Mouse (Mus musculus): ENCODE measurements around the gene Cdcp2.

Cdcp2 gene

DNA sequence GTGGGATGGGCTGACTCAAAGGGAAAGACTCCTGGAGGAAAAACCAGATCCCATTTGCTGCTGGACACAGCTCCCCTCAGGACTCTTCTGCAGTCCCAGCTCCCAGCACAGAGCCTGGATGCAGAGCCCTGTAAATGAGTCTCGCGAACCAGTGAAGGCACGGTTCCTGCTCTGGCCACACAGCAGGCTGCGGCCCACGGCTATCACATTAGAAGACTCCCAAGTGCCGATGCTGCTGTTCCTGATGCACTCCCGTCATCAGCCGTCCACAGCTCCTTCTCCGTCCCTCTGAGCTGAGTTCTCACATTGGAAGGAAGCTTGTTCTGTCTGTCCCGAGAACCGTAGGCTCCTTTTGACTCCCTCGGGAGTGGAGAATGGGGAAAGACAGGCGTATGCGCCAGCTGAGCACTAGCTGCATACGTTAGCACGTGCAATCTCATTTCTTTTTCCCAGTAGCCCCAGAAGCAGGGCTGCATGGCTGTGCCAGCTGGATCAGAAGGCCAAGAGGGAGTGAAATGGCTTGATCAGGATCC, at the start of gene Cdcp2:
Cdcp2 (plus strand) TSS at position 51 of the 533 bp plus-strand sequence.
- no peak for DNase-seq (ENCODE audit: low spot score in 2 of 2)

DNA sequence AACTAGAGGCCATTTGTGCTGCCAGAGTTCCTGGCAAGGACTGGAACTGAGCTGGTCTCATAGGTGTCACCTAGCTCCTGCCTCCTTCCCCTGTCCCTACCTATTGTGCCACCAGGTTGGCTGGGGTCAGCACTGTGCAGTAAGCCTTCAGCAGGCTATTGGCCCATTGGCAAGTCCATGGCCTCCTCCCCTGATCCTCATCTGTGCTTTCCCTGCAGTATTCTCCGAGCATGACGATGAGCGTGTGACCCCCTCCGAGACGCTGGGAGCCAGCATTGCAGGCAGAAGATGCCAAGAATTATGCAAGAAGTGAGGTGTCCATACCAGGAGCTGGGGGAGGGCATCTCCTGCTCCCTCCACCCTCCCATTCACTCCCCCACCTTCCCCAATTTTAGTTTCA, 48.9 kb upstream of the Cdcp2 start:
- DNase-seq (ENCODE audit: low spot score in 2 of 2) = no peak

DNA sequence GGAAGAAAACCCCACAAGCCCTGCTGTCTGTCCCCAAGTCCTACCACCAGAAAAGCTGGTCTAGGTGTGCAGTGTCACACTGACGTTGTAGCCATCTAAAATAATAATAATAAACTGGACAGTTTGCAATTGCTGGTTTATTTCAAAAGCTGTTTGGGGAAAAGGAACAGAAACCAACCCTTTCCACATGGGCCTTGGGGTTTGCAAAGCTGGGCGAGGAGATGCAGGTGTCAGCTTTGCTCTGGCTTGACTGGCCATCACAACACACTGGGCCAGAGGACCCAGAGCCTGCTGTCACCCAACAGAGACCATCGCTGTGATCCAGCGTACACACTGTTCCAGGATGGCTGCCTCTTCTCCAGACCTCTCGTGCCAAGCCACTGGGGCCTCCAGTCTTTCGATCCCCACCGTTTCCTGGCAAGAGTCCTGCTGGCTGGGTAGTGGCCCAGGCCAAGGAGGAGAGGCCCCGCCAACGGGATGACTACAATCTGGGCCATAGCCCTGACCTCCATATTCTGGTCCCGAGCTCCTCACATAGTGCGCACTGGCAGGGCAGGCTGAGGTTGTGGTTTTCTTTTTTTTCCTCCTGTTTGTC, 48.0 kb upstream of the Cdcp2 start:
- no peak for DNase-seq (ENCODE audit: low spot score in 2 of 2)

DNA sequence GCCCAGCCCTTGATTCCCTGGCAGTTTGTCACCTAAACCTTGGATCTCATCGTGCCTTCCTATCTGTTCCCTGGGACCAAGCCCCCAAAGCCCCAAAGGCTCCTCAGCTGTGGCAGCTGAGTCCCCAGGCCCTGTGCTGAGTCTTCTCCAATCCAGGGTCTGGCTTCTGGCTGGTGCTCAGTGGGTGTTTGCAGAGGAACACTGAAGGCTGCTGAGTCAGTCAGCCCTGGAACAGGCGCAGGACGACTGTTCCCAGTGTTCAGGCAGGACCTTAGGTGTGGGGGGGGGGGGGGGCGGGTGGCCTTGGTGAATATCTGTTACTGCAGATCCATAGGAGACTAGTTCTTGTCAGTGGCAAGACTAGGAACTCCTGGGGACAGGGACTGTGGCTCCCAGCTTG, 44.8 kb upstream of the Cdcp2 start:
- DNase-seq (ENCODE audit: low spot score in 2 of 2) = no peak

DNA sequence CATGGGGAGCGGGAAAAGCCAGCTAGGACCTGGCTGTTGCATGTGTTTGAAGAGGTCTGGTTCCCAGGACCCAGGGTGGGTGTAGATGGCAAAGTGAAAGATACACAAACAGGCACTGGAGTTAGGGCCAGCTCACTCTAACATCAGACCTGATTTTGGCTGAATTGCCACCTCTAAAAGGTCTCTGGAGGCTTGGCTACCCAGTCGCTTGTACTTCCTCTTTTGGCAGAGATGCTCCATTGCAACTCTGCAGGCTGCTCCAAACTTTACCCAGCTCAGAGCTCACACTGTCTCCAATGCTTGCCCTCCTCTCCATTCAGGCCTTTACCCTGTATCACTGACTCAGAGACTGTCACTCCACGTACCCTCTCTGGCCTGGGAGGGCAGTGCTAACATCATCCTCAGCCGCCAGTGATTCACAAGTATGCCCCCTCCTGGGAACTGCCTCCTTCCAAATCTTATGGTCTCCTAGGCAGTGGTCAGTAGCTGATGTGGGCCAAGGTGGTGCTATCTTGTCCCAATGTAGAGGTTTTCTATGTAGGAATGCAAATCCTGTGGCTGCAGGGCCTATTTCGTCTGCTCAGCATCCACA, 43.6 kb upstream of the Cdcp2 start:
- no peak for DNase-seq (ENCODE audit: low spot score in 2 of 2)

DNA sequence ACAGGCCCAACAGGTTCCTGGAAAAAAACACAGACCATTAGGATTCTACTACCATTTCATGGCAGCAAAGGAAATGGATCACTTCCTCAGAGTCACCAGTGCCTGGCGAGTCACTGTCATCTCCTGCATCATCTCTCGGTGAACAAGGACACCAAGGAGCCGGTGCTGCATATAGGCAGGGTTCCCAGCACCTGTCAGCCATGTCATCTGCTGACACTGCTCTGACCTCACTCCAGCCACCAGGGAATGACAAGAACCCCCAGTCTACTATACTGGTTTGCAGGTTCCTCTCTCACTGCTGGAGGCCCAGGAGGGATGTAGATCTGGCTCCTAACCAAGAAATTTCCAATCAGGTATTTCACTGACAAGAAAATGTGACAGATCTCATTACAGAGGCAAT, 40.6 kb upstream of the Cdcp2 start:
- DNase-seq (ENCODE audit: low spot score in 2 of 2) = no peak

DNA sequence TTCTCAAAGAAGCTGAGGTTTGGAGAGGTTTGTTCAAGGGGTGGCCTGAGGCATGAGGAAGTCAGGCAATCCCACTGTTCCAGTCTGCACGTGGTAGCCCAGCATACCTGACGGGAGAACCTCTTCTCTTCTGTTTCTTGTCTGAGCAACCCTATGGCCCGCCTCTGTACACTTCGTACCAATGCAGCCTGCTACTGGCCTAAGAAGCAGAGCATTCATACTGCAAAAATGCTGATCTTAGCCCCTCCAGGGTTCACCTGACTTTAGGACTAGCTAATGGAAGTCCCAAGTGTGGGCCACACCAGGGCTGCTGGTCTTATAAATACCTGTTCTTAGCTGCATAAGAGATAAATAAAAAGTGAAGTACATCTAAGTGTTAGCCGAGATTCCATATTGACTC, 38.3 kb upstream of the Cdcp2 start:
- DNase-seq (ENCODE audit: low spot score in 2 of 2) = no peak

DNA sequence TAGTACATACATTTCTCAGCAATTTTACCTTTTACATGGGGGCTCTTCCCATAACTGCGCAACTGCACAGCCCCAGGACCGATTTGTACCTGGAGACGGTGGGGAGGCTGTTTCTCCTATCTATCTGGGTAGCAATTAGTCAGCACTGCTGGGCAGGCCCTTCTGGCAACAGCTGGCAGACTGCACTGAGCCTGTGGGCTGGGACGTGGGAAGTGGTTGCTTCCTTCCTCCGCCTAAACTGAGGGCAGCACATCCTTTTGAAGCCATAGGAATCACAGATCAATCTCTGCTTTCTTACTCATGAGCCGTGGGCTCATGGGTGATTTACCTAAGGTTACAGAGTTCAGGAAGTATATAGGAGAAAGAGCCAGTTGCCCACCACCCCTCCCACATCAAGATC, 37.9 kb upstream of the Cdcp2 start:
- DNase-seq (ENCODE audit: low spot score in 2 of 2) = no peak

DNA sequence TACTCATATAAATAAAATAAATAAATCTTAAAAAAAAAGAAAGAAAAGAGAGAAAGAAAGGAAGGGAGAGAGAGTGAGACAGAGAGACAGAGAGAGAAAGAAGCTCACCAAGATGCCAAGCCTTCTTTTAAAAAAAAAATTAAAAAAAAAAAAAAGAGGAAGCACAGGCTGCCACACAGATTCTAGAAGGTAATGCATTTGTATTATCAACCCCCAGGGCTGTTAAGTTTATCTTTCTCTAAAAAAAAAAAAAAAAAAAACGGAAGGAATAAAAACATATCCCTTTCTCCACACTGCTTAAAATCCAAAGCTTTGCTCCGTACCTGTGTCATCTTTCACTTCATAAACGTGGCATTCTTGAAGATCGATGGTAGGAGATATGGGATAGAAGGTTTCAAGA, 35.1 kb upstream of the Cdcp2 start:
- no peak for DNase-seq (ENCODE audit: low spot score in 2 of 2)

DNA sequence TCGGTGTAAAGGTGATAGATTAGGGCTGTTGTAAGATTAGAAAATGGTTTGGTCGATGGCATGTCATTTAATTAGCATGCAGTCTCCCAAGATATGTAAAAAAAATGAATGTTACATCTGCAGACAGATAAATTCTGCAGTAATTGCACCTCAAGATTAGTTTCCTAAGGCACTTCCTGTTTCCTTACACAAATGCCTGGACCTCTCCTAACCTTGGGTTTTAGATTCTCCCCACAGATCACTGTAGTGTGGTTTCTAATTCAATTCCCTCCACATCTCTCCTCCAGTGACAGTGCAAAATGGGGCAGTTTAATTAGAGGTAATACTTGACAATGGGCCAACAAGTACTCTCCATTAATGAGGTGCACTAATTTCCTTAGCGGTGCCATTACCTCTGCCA, 33.5 kb upstream of the Cdcp2 start:
- no peak for DNase-seq (ENCODE audit: low spot score in 2 of 2)

DNA sequence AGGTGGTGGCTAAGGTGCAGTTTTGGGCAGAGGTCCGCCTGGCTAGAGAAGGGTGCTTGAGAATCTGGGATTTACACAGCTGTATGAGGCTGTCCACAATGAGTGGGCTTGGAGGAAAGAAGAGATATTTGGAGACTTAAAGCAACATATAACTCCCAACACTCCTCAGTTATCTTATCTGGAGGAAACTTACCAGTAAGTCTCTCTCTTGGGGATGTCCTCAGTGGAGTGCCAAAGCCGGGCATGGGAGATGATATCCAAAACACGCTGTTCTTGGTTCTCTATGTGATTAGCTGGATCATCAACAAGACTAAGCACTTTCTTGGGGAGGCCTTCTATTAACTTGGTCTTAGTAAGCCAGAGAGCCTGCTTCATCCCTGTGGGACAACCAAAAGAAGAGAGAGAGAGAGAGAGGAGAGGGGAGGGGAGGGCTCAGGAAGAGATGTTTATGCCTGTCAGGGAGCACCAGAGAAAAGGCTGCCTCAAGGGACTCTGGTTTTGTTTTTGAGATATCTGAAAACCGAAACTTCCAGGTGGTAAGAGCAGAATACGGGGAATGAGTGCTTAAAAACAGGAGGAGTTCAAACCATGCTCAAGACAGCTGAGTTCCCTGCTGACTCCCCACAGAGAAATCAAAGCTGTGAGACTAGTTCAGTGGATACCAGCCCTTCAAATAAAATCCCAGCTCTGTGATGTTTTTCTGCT, 32.1 kb upstream of the Cdcp2 start:
- no peak for DNase-seq (ENCODE audit: low spot score in 2 of 2)

DNA sequence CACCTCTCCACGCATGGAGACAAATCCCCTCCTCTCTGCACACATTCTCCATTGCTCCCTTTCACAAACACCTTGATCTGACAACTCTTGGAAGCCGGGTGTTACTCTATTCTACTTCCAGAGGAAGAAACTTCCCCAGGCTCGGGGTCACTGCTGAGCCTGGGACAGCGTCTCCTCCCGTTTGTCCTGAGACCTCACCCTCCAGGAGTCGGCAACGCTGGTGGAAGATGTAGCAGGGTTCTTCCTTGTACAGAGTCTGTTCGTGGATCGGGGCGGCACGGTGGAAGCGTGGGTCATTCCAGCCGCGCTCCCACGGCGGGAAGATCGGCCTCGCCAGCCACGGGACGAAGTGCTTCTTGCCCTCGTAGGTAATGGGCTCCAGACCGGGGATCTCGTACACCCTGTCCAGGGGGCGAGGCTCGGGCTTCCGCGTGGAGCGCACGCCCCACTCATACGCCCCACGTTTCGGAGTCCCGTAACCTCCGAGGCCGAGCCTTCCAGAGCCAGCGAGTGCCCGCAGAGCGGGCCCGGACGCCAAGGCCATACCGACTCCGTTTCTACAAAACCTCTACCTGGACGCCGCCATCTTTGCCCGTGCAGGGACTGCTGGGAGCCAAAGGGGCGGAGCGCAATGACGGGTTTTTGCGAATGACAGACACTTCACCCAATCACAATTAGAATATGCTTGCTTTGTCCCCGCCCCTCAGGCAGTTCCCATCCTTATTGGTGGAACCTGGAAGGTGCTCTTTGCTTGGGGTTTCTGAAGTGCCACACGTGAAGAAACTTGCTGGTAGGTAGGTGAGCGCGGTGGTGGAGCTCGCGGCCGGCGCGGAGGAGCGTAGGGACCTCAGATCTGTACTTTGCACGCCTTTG, 30.2 kb upstream of the Cdcp2 start, which contains the start of the genes Mrpl37 and Cyb5rl:
Mrpl37 (minus strand) TSS at position 617 of the 873 bp plus-strand sequence.
Cyb5rl (plus strand) TSS at position 737 of the 873 bp plus-strand sequence.
- DNase-seq (ENCODE audit: low spot score in 2 of 2) = peak; percentile 91 to 92

DNA sequence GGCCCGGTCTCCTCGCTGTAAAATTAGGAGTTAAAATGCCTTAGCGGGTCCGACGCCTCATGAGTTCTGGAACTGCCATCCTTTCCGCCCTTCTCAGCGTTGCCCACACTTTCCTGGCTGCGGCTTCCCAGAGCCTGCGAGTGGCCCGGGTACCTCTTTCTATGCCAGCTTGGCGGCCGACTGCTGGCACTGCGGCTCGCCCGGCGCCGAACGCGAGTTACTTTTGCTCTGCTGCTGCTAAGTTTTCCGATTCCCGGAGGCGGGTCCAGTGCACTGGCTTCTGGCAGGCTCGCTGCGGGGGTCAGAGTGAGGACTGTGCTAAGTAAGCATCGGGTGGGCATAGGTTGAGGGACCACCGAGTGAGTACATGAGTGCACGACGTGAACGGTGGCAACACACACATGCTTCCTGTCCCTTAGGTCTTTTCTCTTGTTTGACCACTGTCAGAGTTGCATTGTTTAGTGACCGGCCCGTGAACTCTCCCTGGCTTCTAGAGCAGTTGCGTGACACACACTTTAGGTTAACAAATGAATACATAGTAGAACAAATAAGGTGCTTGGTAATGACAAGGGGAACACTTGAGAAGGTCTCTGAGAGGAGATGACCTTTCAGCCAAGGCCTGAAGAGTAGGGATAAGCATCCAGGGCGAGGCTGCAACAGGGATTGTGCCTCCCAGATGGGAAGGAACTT, 29.4 kb upstream of the Cdcp2 start:
- DNase-seq (ENCODE audit: low spot score in 2 of 2) = no peak

DNA sequence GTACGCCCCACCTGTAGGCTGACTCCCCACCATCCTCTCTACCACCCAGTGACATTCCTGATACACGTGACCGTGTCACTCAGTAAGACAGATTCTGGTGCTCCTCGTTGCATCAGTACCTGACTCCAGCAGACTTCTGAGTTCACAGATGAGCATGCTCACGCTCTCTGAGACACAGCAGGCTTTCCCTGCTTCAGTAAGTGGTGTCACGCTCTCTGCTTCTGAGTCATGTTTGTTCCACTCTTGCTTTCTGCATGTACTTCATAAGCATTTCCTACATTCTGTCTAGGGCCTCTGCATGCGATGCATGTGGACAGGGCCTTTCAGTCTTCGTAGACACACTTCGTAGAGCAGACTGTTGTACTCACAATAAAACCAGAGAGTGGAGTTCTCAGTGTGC, 24.3 kb upstream of the Cdcp2 start:
- DNase-seq (ENCODE audit: low spot score in 2 of 2) = no peak

DNA sequence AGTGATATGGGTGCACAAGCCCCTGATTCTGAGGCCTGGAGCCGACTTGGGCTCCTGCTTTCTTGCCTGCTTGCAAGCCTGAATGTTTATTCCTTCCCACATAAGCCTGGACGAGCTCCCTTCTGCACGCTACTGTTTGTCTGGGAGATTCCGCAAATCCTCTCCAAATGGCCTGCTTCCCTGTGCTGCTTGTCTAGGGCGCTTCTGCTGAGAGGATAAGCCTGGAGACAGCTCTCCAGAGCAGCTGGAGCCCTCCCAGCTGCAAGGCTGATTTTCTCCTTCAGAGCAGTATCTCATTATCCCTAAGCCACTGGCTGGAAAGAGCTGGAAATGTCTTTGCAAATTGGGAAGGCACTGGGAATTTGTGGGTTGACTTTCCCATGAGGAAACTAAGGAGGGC, 21.2 kb upstream of the Cdcp2 start:
- no peak for DNase-seq (ENCODE audit: low spot score in 2 of 2)

DNA sequence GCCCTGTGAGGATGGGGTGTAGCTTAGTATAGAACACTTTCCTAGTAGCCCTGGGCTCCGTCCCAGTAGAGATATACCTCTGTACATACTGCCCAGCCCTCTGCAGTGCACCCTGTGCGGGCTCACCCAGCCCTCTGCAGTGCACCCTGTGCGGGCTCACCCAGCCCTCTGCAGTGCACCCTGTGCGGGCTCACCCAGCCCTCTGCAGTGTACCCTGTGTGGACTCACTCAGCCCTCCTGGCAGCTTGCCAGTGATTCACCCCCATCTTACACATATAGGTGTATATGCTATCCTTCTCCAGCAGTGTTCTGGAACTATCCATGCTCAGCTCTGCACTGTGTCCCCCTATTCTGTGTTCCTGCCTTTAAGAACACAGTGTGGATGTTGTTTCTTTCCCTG, 17.8 kb upstream of the Cdcp2 start:
- DNase-seq (ENCODE audit: low spot score in 2 of 2) = no peak

DNA sequence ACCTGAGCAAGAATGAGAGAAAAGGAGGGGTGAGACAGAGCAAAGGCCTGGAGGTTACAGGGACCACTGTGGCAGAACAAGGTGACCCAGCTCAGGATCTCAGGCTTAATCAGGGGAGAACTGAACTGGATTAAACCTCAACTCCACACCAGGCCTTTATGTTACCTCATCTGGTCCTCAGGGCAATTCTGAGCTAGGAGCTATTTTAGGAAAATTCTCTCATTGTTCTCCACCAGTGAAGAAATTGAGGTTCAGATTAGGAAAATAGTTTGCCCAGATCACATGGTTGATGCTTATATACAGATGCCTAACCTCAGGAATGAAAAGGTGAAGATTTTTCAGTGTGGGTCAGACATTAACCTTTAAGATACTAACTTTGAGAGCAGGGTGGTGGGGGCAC, 17.0 kb upstream of the Cdcp2 start:
- no peak for DNase-seq (ENCODE audit: low spot score in 2 of 2)

DNA sequence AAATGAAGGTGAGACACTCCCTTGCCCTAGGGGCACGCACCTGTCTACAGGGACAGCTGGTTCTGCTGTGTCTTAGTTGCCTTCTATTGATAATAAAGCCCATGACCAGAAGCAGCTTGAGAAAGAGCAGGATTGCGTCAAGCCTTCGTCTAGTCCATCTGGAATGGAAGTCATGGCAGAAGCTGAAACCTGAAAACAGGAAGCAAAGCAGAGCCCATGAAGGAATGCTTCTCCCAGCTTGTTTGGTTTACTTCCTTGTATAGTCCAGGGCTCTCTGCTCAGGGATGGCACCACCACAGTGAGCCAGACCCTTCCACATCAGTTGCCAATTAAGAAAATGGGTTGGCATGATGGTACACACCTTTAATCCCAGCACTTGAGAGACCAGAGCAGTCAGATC, 14.5 kb upstream of the Cdcp2 start:
- no peak for DNase-seq (ENCODE audit: low spot score in 2 of 2)

DNA sequence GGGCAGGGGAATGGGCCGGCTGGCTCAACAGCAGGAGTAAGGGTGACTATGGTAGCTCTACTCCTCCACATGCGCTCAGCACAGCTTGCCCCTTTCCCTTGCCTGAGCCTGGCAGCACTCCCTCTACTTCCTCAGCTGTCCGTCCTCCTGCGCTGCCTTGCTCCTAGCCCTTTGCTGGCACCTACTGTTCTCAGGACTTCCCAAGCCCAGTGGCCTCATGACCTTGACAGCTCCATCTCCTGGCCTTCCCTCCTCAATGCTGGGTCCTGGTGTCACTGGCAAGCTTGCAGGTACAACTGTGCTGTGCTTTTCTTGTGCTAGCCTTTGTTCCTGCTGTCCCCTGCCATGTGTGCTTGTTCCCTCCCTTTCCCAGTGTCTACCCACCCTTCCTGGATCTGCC, 13.6 kb upstream of the Cdcp2 start:
- DNase-seq (ENCODE audit: low spot score in 2 of 2) = no peak

DNA sequence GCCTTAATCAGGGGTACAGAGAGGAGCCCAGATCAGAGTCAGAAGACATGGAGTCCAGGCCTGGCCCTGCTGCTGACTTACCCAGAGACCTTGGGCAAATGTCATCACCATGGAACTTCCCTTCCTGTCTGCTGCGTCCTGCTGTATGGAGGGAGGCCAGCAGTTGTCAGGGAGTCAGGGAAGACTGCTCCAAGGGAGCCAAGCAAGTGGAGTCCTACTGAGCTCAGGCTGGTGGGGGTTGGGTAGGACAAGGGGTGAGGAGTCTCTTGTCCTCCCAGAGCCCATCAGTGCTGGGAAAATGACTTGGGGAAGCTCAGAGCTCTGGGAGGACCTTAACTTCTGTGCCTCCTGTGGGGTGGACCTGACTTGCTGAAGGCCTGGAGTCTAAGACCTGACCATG, 12.3 kb upstream of the Cdcp2 start:
- DNase-seq (ENCODE audit: low spot score in 2 of 2) = no peak

DNA sequence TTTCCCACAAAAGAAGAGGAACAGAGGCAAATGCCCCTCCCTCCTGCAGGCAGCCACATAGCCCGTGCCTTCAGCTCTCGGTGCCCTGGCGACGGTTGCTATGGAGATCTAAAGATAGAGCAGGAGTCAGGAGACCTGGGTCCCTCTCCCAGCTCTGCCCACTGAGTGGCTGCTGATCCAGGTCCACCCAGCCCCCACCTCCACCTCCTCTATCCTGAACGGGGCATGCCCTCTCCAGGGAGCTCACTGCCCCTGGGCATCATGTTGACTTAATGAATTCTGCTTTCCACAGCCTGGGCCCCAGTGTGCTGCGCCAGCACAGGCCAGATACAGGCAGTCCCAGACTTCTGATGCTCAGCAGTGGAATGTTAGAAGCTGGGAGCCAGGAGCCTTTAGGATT, 11.8 kb upstream of the Cdcp2 start:
- DNase-seq (ENCODE audit: low spot score in 2 of 2) = no peak

DNA sequence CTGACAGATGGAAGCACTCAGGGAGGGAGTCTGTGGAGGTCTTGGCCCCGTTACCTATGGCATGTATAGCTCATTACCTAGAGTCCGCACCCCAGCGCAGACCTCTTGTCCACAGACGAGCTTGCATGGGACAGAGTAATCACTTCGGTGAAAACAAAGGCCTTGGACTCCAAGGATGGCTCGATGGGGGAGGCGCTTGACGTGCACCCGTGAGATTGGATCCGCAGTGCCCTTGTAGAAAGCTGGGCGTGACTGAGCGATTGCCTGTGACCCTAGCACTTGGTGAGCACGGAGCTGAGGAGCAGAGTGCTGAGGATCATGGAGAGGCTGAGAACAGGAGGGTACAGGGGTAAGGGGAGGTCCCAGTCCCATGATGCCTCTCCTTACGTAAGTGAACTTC, 5.0 kb upstream of the Cdcp2 start:
- no peak for DNase-seq (ENCODE audit: low spot score in 2 of 2)
